Mouse (Mus musculus) ES-E14 (cell line): ENCODE measurements around the gene Lmod1.

Experiments
- CHD2 ChIP-seq: IDR thresholded peaks from 2 replicates; pipeline ENCODE4 v1.6.1; 2014; ENCODE audit warnings: mild to moderate bottlenecking, low read depth, low read length, inconsistent platforms
- HCFC1 ChIP-seq: IDR thresholded peaks from 2 replicates; pipeline ENCODE4 v1.6.1; 2012; ENCODE audit warnings: low read length, inconsistent platforms, borderline replicate concordance; ENCODE audit not compliant: insufficient read depth
- MAFK ChIP-seq: IDR thresholded peaks from 2 replicates; pipeline ENCODE4 v1.6.1; 2014; ENCODE audit warnings: mild to moderate bottlenecking, low read depth, low read length, inconsistent platforms; ENCODE audit not compliant: insufficient read depth
- ZC3H11A ChIP-seq: IDR thresholded peaks from 2 replicates; pipeline ENCODE4 v1.6.1; 2012; ENCODE audit warnings: low read depth, mild to moderate bottlenecking, inconsistent platforms, low read length, borderline replicate concordance

- TF ChIP-seq MAFK, result no peak
- no peak for TF ChIP-seq CHD2
- no peak for TF ChIP-seq HCFC1
- TF ChIP-seq ZC3H11A, result no peak
These were observed 33.7 kb upstream of the Lmod1 start for GRCm38 (mm10) chr1:135290908-135291307.
